ENCODE assay signal across 9 mouse cellular contexts in genomic region chr10:59799303-59800044, GRCm38 (mm10).
A peak's percentile ranks its signal among the peaks of the same experiment; 100 is the strongest.
DNase-seq lines count a peak whose midpoint lies in the region; ATAC-seq lines count a peak whose summit lies in the region.
"Had no signal": no experiment of that assay in that cellular context is flagged by ENCODE, and none has a peak within 500 bp of the region (broad histone marks: within the 10 kb centered on the region; RNA-seq: fewer than 3 reads in every experiment).

No protein-coding gene starts in this region.

- H3K36me3 ChIP-seq in forebrain, embryonic 11.5 days (ENCODE audit: control insufficient read depth, insufficient read depth, low read length) = no peaks in the 10 kb centered on the region
- H3K36me3 ChIP-seq in forebrain, embryonic 14.5 days (ENCODE audit: control insufficient read depth, insufficient read depth, low read length) = no peaks in the 10 kb centered on the region
- peaks cover 18% of the 10 kb centered on the region; the same call in 1 of the 2 replicates for H3K36me3 ChIP-seq in limb, embryonic 12.5 days

- H3K4me3 ChIP-seq in forebrain, embryonic 11.5 days (ENCODE audit: low read depth, low read length) = no peak overlapping the region
- H3K4me3 ChIP-seq in forebrain, embryonic 14.5 days (ENCODE audit: low read depth, low read length) = no peak overlapping the region
- no peak overlapping the region for H3K4me3 ChIP-seq in limb, embryonic 12.5 days (replicated peaks)

- peak; percentile 43 for DNase-seq in forebrain, embryonic 11.5 days (ENCODE audit: low spot score)
- DNase-seq in forebrain, embryonic 14.5 days (ENCODE audit: low spot score) = no peak
- peak; percentile 62 for DNase-seq in ovary, postnatal 36 days (ENCODE audit: low spot score)
- no peak for DNase-seq in ovary, postnatal 14 days (ENCODE audit: low spot score)
- peak; percentile 35 for DNase-seq in yolk sac, embryonic 10.5 days (ENCODE audit: low spot score)
- DNase-seq in frontal cortex, postnatal 36 days (ENCODE audit: low spot score in 2 of 2) = no peak
- DNase-seq in urinary bladder, postnatal 36 days (ENCODE audit: low spot score in 2 of 2) = no peak
- DNase-seq: gastrocnemius, postnatal 25 days had no signal

- no peaks in the 10 kb centered on the region for H3K27me3 ChIP-seq in forebrain, embryonic 11.5 days (ENCODE audit: control insufficient read depth, insufficient read depth, low read length)
- no peaks in the 10 kb centered on the region for H3K27me3 ChIP-seq in forebrain, embryonic 14.5 days (replicated peaks; ENCODE audit: control insufficient read depth, insufficient read depth, low read length)
- no peaks in the 10 kb centered on the region for H3K27me3 ChIP-seq in limb, embryonic 12.5 days

- no peaks in the 10 kb centered on the region for H3K4me1 ChIP-seq in forebrain, embryonic 11.5 days (replicated peaks; ENCODE audit: control insufficient read depth, insufficient read depth, low read length)
- H3K4me1 ChIP-seq in forebrain, embryonic 14.5 days (ENCODE audit: control insufficient read depth, insufficient read depth, low read length) = peaks cover 4% of the 10 kb centered on the region; the same call in 1 of the 2 replicates
- H3K4me1 ChIP-seq in limb, embryonic 12.5 days (replicated peaks) = peaks cover 7% of the 10 kb centered on the region

- no peaks in the 10 kb centered on the region for H3K9me3 ChIP-seq in forebrain, embryonic 11.5 days (ENCODE audit: control insufficient read depth, low read length)
- no peaks in the 10 kb centered on the region for H3K9me3 ChIP-seq in forebrain, embryonic 14.5 days (replicated peaks; ENCODE audit: control insufficient read depth, low read length)
- no peaks in the 10 kb centered on the region for H3K9me3 ChIP-seq in limb, embryonic 12.5 days

- H3K27ac ChIP-seq in forebrain, embryonic 11.5 days (ENCODE audit: low read depth, low read length) = no peak overlapping the region
- H3K27ac ChIP-seq in forebrain, embryonic 14.5 days (ENCODE audit: low read depth, low read length) = no peak overlapping the region
- 0 out of 2 replicates have a peak overlapping the region, but pooled peaks have one; percentile 45 for H3K27ac ChIP-seq in limb, embryonic 12.5 days

- 68% methylated on average over 13 of the region's 13 CpGs for WGBS in forebrain, embryonic 11.5 days
- 65% methylated on average over 13 of the region's 13 CpGs for WGBS in forebrain, embryonic 14.5 days
- 79% methylated on average over 13 of the region's 13 CpGs for WGBS in limb, embryonic 12.5 days

- ATAC-seq in forebrain, embryonic 11.5 days (replicated peaks; ENCODE audit: low FRiP score) = no peak
- no peak for ATAC-seq in forebrain, embryonic 14.5 days
- ATAC-seq in limb, embryonic 12.5 days (ENCODE audit: insufficient number of reproducible peaks, insufficient read depth, low FRiP score, low TSS enrichment, low read depth) = no peak

- H3K9ac ChIP-seq in forebrain, embryonic 11.5 days (ENCODE audit: low read length) = no peak overlapping the region
- H3K9ac ChIP-seq in forebrain, embryonic 14.5 days (ENCODE audit: low read length) = no peak overlapping the region
- H3K9ac ChIP-seq in limb, embryonic 12.5 days (replicated peaks) = no peak overlapping the region

- H3K4me2 ChIP-seq in forebrain, embryonic 11.5 days (ENCODE audit: low read depth, low read length, severe bottlenecking) = no peak overlapping the region
- H3K4me2 ChIP-seq in forebrain, embryonic 14.5 days (ENCODE audit: low read length) = no peak overlapping the region
- no peak overlapping the region for H3K4me2 ChIP-seq in limb, embryonic 12.5 days

Comparison
In these comparisons a context has a peak if more than half of its experiments do, and no peak if none do; other contexts are left out.
1. DNase-seq: peak in forebrain, embryonic 11.5 days (single experiment), ovary, postnatal 36 days (single experiment) and yolk sac, embryonic 10.5 days (single experiment); none in forebrain, embryonic 14.5 days (single experiment), ovary, postnatal 14 days (single experiment), frontal cortex, postnatal 36 days (0 of 2) and urinary bladder, postnatal 36 days (0 of 2).